Mouse (Mus musculus): ENCODE measurements around the gene Gm26938. TPM values are rescaled to one million over a fixed set of nuclear protein-coding genes. Genes with fewer than 3 reads are reported as not detected.

Gm26938 gene
- polyA plus RNA-seq, 1 experiment from 2014 or later: not detected

GRCm38 (mm10) chr5:139764296-139764695 lies 61.9 kb downstream of the Gm26938 start:
- DNase-seq (ENCODE audit: low spot score) (no peak), ATAC-seq (no peak)
- no peaks in the 10 kb centered on the region for H3K4me1 ChIP-seq (ENCODE audit: control insufficient read depth, insufficient read depth, low read length)
- H3K9ac ChIP-seq (ENCODE audit: low read length): no peak overlapping the region
- WGBS: 71% methylated on average over 11 of the region's 11 CpGs
- peaks cover 100% of the 10 kb centered on the region for H3K36me3 ChIP-seq (ENCODE audit: control insufficient read depth, insufficient read depth, low read length)
- H3K27ac ChIP-seq (ENCODE audit: low read depth, low read length): no peak overlapping the region
- no peak overlapping the region for H3K4me2 ChIP-seq (ENCODE audit: low read length)
- no peak overlapping the region for H3K4me3 ChIP-seq (ENCODE audit: low read depth, low read length)
- H3K27me3 ChIP-seq (replicated peaks; ENCODE audit: control insufficient read depth, insufficient read depth, low read length): no peaks in the 10 kb centered on the region
- no peaks in the 10 kb centered on the region for H3K9me3 ChIP-seq (replicated peaks; ENCODE audit: control insufficient read depth, low read length)

GRCm38 (mm10) chr5:139758096-139758495 lies 68.1 kb downstream of the Gm26938 start:
- Histone ChIP-seq H3K9me3 (replicated peaks; ENCODE audit: control insufficient read depth, low read length) (no peaks in the 10 kb centered on the region), H3K4me2 (ENCODE audit: low read length) (no peak overlapping the region), H3K4me1 (ENCODE audit: control insufficient read depth, insufficient read depth, low read length) (no peaks in the 10 kb centered on the region), H3K36me3 (ENCODE audit: control insufficient read depth, insufficient read depth, low read length) (peaks cover 95% of the 10 kb centered on the region), H3K9ac (ENCODE audit: low read length) (no peak overlapping the region), H3K4me3 (ENCODE audit: low read depth, low read length) (no peak overlapping the region), H3K27ac (ENCODE audit: low read depth, low read length) (no peak overlapping the region), H3K27me3 (replicated peaks; ENCODE audit: control insufficient read depth, insufficient read depth, low read length) (no peaks in the 10 kb centered on the region)
- ATAC-seq (no peak), DNase-seq (ENCODE audit: low spot score) (no peak)
- 86% methylated on average over 16 of the region's 16 CpGs for WGBS

Small RNA genes lying within 50 kb of the gene (microRNA-seq; reads per million reads assigned to microRNA genes)
- 1.1 reads per million for gene Mir7037

Other genes with a start within 250 kb of the Gm26938 start
- 3.4 and 4.8 TPM in 2 replicates for gene Micall2, start 90.1 kb downstream of the Gm26938 start, polyA plus RNA-seq (2014; fragmentation: Nextera tagmentation; extraction: Ambion mirVana)
- 31.8 and 33.2 TPM in 2 replicates for gene Ints1, start 50.7 kb downstream of the Gm26938 start, polyA plus RNA-seq (2014; fragmentation: Nextera tagmentation; extraction: Ambion mirVana)
- gene Mafk, start 34.9 kb downstream of the Gm26938 start, polyA plus RNA-seq (2014; fragmentation: Nextera tagmentation; extraction: Ambion mirVana): 7.5 and 11.7 TPM in 2 replicates
- not detected in 2 replicates for gene Tmem184a, start 6.5 kb downstream of the Gm26938 start, polyA plus RNA-seq (2014; fragmentation: Nextera tagmentation; extraction: Ambion mirVana)
- 86.4 and 86.7 TPM in 2 replicates for gene Psmg3, start 478 bp upstream of the Gm26938 start, polyA plus RNA-seq (2014; fragmentation: Nextera tagmentation; extraction: Ambion mirVana)
- gene Elfn1, start 81.5 kb upstream of the Gm26938 start, polyA plus RNA-seq (2014; fragmentation: Nextera tagmentation; extraction: Ambion mirVana): 1.7 and 2.5 TPM in 2 replicates

Measured in forebrain, embryonic 14.5 days (tissue).